Mouse (Mus musculus) adrenal gland, adult 18-20 months (tissue): Measurements from ENCODE around the gene 2010111I01Rik. TPM values are rescaled to one million over a fixed set of nuclear protein-coding genes. Genes with fewer than 3 reads are reported as not detected.

Experiments used
- DNase-seq, 2 experiments: peaks; one replicate each; pipeline ENCODE4 v3.0.0; 2021 to 2022; ENCODE audit warnings: low spot score in 2 of 2
- total RNA-seq, 2 experiments: library from RNA; stranded (reverse); gene quantifications; 1 replicate in 1 of 2; 2 replicates in 1 of 2; pipeline ENCODE4 v1.2.3; 2021

2010111I01Rik gene
- total RNA-seq, 2 experiments from 2014 or later = 93.2 to 108 TPM

- no peak for DNase-seq
Observed at GRCm38 (mm10) chr13:63016056-63016455, 51.4 kb downstream of the 2010111I01Rik start.

- no peak for DNase-seq
Observed at GRCm38 (mm10) chr13:63023243-63024217, 58.8 kb downstream of the 2010111I01Rik start.

GRCm38 (mm10) chr13:63030023-63030422, 65.3 kb downstream of the 2010111I01Rik start:
- no peak for DNase-seq

- DNase-seq = no peak
Observed at GRCm38 (mm10) chr13:63031244-63031643, 66.6 kb downstream of the 2010111I01Rik start.

- no peak for DNase-seq
Observed at GRCm38 (mm10) chr13:63032304-63032830, 67.7 kb downstream of the 2010111I01Rik start.

GRCm38 (mm10) chr13:63032958-63033357, 68.3 kb downstream of the 2010111I01Rik start:
- DNase-seq = no peak

- DNase-seq = no peak
Observed at GRCm38 (mm10) chr13:63033364-63033763, 68.7 kb downstream of the 2010111I01Rik start.

- DNase-seq = no peak
Observed at GRCm38 (mm10) chr13:63034666-63035065, 70.0 kb downstream of the 2010111I01Rik start.

GRCm38 (mm10) chr13:63037906-63038305, 73.2 kb downstream of the 2010111I01Rik start:
- DNase-seq = no peak

GRCm38 (mm10) chr13:63038415-63038814, 73.7 kb downstream of the 2010111I01Rik start:
- DNase-seq = no peak

GRCm38 (mm10) chr13:63038871-63039270, 74.2 kb downstream of the 2010111I01Rik start:
- DNase-seq = no peak

GRCm38 (mm10) chr13:63039326-63039725, 74.6 kb downstream of the 2010111I01Rik start:
- DNase-seq = no peak

- DNase-seq = no peak
Observed at GRCm38 (mm10) chr13:63039848-63040247, 75.2 kb downstream of the 2010111I01Rik start.

GRCm38 (mm10) chr13:63045504-63046205, 81.0 kb downstream of the 2010111I01Rik start:
- DNase-seq = no peak

- peak; percentile 70 to 73 for DNase-seq
Observed at GRCm38 (mm10) chr13:63046206-63047020, 81.7 kb downstream of the 2010111I01Rik start.

GRCm38 (mm10) chr13:63063706-63064105, 99.0 kb downstream of the 2010111I01Rik start:
- no peak for DNase-seq

- no peak for DNase-seq
Observed at GRCm38 (mm10) chr13:63066607-63067006, 101.9 kb downstream of the 2010111I01Rik start.

GRCm38 (mm10) chr13:63068371-63069136, 103.9 kb downstream of the 2010111I01Rik start:
- DNase-seq = no peak

- no peak for DNase-seq
Observed at GRCm38 (mm10) chr13:63071874-63072273, 107.2 kb downstream of the 2010111I01Rik start.

- DNase-seq = no peak
Observed at GRCm38 (mm10) chr13:63072376-63072775, 107.7 kb downstream of the 2010111I01Rik start.
